Mouse (Mus musculus) cortical plate, adult 2 months (tissue): Measurements from ENCODE around the gene Fam129a.

Source experiments
- CTCF ChIP-seq: fragments of 200-500 bp; IDR thresholded peaks from 2 replicates; pipeline ENCODE4 v1.5.1; 2011; ENCODE audit warnings: mild to moderate bottlenecking, control low read depth, low read length; ENCODE audit not compliant: insufficient read depth; ENCODE audit errors: extremely low read depth
- POLR2A ChIP-seq: fragments of 200-500 bp; IDR thresholded peaks from 2 replicates; pipeline ENCODE4 v1.6.1; 2011; ENCODE audit warnings: mild to moderate bottlenecking, low read length, control low read depth; ENCODE audit not compliant: insufficient read depth; ENCODE audit errors: extremely low read depth

DNA sequence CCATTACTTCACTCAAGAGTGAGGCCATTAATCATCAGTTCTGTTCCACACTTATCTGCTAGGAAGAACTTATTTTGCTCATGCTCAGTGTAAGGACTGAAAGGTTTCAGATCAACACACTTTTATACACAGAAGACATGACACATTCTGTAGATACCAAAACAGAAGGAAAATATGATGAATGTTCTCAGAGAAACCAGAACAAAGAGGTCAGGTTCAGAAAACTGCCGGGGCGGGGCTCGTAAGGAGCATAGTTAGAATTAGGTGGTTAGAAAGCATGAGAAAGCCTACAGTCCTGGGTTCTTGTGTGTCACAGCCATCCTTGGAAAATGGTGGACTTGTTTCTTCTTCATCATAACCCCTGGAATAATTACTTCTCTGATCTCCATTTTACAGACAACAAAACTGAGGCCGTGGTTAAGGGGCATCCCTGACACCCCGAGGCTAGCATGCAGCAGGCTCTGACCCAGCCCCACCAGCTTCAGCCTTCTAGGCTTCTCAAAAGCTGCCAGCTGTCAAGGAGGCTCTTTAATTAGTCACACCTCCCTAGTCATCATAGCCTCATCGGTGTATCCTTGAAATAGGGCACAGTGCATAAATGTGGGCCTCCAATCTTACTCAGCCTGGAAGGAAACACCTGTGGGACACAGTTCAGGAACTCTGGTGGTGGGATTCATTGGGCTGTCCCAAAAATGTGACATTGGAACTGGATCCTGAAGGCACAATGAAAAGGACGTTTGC is 127.1 kb downstream of the Fam129a start:
- TF ChIP-seq CTCF: no peak
- no peak for TF ChIP-seq POLR2A
